Mouse (Mus musculus) kidney, adult 9 months (tissue): ENCODE results near the gene Chtop.

Experiments used
- DNase-seq: peaks from one replicate; pipeline ENCODE4 v3.0.0; 2022

Chtop gene

GRCm38 (mm10) chr3:90509747-90510123 lies 437 bp upstream of the Chtop start:
- DNase-seq = no peak

- no peak for DNase-seq
These were observed 880 bp downstream of the Chtop start for GRCm38 (mm10) chr3:90508287-90508949.

- peak; percentile 50 for DNase-seq
These were observed 2.9 kb downstream of the Chtop start for GRCm38 (mm10) chr3:90506362-90506761.

- no peak for DNase-seq
These were observed 4.1 kb downstream of the Chtop start for GRCm38 (mm10) chr3:90505216-90505615.

DNA sequence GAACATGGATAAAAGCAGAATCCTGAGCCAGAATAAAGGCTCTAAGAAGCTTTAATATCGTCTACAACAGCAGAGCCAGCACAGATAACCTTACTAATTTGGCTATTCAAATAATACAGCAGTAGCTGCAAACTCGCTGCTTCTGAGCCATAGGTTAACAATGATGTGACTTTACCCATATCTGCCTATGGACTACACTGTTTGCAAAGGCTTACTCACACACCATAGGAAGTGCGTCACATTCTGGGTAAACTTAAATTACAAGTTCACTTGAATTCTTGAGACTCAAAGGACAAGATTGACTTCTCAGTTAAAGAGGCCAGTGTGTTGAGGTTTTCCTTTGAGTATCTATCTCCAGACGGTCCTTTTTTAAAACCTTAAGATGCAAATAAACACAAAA lies 5.9 kb downstream of the Chtop start:
- no peak for DNase-seq

DNA sequence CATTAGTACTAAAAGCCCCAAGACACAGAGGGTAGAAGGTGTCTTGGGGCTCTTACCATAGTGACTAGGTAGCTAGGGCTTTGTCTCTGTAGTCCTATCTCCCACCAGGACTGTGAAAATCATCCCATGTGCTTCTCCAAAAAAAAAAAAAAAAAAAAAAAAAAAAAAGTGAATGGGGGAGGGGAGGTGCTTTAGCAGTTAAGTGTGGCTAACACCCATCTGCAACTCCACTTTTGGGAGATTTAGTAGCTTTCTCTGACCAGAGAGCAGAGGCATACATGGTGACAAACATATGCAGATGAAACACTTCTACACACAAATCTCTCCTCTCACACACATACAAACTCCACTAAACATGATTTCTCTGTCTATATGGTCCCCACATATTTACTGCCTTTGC lies 11.7 kb downstream of the Chtop start:
- DNase-seq = no peak

DNA sequence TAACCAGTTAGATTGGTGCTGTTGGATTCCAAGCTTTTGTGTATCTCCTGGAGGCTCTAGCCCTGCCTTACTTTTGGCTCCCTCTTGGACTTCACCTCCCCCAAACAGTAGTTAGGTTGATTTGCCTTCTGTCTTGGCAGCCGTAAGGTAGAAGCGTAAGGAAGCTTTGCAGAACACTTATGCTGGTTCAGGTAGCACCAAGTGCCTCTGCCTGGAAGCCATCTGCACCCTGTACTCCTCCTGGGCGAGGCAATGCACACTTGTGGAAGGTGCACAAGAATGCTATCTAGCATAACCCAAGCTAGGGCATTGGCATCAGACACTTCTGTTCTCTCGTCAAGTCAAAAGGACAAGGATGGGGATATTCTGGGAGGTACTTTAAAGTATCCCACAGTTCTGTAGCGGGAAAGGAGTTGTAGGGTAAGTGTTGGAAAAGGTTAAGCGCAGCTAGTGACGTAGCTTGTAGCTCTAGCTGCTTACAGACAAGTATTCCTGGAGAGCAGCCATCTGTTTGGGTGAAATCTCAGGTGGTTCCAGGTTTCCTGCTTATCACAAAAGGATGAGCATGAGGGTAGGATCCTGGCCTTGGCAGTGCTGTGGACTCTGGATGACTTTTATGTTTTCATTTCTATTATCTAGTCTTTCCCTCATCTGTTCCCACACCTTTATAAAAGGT lies 13.3 kb downstream of the Chtop start:
- no peak for DNase-seq

DNA sequence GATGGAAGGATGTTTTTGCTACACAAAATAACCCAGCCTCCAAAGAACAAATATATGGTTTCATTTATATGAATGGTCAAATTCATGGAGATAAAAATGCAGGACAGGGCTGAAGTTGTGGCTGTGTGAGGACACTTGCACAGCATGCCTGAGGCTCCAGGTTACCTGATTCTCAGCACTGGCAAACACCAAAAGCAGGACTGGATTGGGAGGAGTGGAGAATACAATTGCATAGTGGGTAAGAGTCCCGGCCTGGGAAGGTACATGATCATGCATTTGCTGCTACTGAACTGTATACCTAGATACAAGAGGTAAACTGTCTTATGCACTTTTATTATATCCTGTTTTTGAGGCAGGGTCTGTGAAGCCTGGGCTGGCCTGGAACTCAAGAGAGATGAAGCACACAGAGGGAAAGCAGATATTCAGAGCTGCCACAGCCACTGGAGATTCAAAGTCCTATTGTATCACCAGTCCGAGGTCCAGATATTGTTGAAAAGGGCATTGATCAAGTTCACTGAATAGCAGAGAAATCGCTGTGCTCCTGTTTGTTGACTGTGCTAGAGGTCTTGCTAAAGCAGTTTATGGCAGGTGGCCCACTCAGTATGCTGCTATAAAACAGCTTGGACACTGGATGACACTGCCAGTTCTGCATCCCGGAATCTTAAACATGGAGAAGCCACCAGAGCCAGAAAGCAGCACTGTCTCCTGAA lies 15.3 kb downstream of the Chtop start:
- no peak for DNase-seq

DNA sequence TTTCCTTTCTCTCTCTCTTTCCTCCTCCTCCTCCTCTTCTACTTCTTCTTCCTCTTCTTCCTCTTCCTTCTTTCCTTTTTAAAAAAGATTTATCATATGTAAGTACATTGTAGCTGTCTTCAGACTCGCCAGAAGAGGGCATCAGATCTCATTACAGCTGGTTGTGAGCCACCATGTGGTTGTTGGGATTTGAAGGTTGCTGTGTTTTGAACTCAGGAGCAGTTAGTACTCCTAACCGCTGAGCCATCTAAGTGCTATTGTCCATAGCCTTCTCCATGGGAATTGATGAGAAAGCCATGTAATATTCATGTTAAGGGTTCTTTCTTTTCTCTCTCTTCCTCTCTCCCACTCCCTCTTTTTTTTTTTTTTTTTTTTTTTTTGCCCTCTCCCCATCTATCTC lies 17.9 kb downstream of the Chtop start:
- peak; percentile 57 for DNase-seq

DNA sequence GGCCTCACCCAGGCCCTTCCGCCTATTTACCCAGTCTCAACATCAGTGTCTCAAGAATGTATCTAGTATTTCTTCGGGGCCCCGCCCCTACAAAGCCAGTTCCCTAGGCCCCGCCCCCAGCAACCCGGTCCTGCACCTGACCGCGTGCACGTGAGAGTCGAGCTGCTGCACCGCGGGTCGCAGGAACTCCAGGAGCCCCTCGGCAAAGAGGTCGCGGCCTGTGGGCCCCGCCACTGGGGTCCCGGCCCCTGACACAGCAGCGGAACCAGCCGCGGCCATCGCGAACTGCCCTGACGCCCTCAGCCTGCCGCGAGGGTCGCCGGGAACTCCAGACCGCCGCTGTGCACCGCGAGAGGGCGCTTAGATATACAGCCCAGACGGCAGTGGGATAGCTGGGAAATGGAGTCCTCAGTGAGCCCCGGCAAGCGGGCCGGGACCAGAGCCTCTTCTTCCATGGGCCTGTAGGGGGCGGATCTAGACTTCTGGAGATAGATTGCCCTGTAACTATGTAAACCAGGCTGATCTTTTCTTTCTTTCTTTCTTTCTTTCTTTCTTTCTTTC lies 18.5 kb downstream of the Chtop start, which contains the start of gene Snapin:
Snapin (minus strand) TSS at position 338 of the 561 bp plus-strand sequence.
- peak; percentile 98 for DNase-seq

DNA sequence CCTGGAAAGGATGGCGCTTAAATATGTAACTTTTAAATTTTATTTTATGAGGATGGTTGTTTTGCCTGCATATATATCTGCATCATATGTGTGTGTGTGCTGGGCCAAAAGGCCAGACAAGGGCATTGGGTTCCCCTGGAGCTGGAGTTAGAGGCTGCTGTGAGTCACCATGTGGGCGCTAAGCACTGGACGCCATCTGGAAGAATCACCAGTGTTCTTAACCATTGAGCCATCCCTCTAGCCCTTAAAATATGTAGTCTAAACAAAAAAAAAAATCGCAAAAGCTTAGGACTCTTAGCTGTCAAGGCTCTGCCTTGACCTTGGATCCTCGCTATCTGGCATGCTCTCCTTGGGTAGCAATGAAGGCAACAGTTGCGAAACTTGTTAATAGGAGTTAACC lies 20.7 kb downstream of the Chtop start:
- no peak for DNase-seq

GRCm38 (mm10) chr3:90486998-90487397 lies 22.3 kb downstream of the Chtop start:
- no peak for DNase-seq

- DNase-seq = peak; percentile 99
These were observed 33.3 kb downstream of the Chtop start, which contains the start of gene Ilf2 for GRCm38 (mm10) chr3:90475831-90476611. Ilf2 (plus strand) TSS chr3:90476126.

GRCm38 (mm10) chr3:90475151-90475830 lies 34.0 kb downstream of the Chtop start:
- DNase-seq = no peak

DNA sequence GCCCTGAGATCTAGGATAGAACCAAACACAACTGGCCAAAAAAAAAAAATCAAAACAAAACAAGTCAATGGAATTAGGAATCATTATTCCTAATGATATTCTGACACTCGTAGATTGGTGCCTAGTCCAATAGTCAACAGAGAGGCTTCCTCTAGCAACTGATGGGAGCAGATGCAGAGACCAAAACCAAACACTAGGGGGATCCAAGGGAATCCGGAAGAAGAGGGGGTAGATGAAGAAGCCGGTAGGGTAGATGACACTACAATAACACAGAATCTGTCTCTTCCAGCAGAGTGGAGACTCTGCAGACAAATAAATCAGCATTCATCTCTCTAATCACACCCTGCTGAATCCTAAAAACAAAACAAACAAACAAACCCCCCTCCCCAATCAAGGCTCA lies 37.1 kb downstream of the Chtop start:
- peak; percentile 75 for DNase-seq

- no peak for DNase-seq
These were observed 41.5 kb downstream of the Chtop start for GRCm38 (mm10) chr3:90467618-90468300.

DNA sequence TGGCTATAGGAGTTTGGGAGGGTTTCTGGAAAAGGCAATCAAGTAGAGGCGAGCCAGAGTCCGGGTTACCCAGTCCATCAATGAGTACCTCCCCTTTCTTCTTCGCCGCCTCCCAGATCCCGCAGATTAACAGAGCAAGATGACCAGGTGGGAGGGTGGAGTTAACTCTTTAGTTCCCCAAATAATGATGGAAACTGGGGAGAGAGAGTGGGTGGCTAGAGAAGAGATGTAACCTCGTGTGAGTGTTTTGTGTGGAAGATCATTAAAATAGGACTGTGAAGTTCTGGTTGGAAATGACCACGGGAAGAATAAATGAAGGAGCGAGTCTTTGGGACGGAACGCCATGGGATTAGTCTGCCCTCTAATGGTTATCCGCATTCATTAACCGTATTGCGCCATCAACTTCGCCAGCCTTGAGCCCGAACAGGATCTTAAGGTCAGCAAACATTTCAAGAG lies 43.0 kb downstream of the Chtop start:
- peak; percentile 80 for DNase-seq

GRCm38 (mm10) chr3:90465686-90466310 lies 43.5 kb downstream of the Chtop start, which contains the start of gene Npr1:
Npr1 (minus strand) TSS chr3:90465866.
- DNase-seq = peak; percentile 45

DNA sequence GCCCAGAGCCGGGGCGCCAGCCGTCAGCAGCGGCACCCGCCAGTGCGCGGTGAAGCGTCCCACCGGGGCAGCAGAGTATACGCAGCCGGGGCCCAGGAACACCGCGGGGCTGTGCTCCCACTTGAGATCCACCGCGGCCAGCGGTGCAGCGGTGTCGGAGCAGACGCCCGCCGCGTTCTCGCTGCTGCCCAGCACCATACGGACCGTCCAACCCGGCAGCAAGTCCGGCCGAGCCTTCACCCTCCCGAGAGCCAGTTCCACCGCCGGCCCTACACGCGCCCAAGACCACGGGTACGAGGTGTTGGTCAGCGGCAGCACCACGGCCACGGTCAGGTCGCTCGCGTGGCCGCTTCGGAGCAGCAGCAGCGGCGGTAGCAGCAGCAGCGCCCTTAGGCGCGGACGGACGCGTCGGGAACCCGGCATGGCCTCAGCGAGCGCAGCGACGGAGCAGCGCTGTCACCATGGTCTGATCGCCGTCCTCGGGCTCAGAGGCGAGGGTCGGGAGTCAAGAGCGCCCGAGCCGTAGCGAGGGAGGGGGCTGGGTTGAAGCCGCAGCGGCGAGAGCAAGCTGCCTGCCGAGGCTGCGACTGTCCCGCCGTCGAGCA lies 44.1 kb downstream of the Chtop start:
- DNase-seq = no peak

DNA sequence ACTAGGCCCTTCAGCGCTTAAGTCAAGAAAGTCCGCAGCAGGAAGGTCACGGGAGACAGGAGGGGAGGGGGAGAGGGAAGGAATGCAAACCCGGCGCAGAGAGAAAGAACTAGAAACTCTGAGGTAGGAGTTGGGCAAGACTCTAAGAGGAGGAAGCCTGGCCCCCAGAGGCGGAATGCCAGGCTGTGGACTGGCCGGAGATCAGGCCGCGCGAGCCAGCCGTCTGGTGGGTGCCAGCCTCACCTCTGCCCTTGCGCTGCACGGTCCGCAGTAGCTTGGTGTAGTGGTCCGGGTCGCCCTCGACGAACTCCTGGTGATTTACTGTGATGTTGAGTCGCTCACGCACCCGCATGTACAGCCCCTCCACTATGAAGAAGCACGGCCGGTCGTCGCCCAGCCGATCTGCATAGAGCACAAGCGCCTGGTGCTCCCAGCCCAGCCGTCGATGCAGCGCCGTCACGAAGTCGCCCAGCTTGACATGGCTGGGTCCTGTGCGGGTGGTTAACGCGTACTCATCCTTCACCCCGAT lies 44.7 kb downstream of the Chtop start:
- DNase-seq = no peak
